Mouse (Mus musculus) small intestine, adult 2 months (tissue): ENCODE data around the gene Rps25.

Experiments
- CTCF ChIP-seq: fragments of 200-500 bp; IDR thresholded peaks from 2 replicates; pipeline ENCODE4 v1.5.1; 2012; ENCODE audit warnings: low read depth, mild to moderate bottlenecking, control low read depth, inconsistent platforms, low read length, moderate library complexity, mixed read lengths; ENCODE audit not compliant: insufficient replicate concordance, insufficient read length; ENCODE audit errors: extremely low read depth
- POLR2A ChIP-seq: fragments of 200-500 bp; IDR thresholded peaks from 2 replicates; pipeline ENCODE4 v1.6.1; 2012; ENCODE audit warnings: low read depth, mild to moderate bottlenecking, control low read depth, inconsistent platforms, low read length, moderate library complexity

DNA sequence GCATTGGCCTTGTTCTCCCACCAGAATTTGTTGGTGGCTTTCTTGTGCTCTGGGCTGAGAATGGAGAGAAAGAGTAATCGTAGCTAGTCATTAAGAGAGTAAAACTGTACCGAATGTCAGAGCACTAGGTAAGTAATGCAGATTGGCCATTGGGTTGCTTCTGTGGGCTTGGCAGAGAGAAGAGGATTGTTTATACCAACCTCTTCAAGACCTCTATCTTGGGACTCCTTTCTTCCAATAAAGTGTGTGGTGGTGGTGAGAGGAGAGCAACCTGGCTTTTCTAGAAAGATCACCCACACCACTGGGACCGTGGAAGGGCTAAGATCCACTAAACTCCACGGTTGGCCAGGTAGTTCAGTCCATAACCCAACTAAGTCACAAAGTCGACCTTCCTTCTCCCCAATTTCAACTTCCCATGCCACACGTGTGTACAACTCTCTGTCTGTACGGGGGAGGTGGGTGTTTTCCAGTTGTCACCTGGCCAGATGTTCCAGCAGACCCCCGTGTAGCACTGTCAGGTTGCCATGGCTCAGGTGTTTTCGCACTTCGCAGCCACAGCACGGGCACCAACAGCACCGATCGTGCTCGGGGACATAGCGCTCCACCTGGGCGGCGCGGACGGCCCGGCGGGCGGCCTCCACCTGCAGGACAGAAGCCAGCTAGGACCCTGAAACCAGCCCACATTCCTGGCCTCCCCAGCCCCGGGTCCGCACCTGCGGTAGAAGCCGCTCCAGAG, 10.4 kb downstream of the Rps25 start:
- TF ChIP-seq CTCF = no peak
- TF ChIP-seq POLR2A = no peak
